Mouse (Mus musculus) lung, adult 2 months (tissue): ENCODE results near the gene Tpcn1.

ENCODE experiments used
- CTCF ChIP-seq: fragments of 200-500 bp; IDR thresholded peaks from 2 replicates; pipeline ENCODE4 v1.5.1; 2011; ENCODE audit warnings: mild to moderate bottlenecking, low read length, control low read depth; ENCODE audit not compliant: insufficient read depth
- POLR2A ChIP-seq: fragments of 200-500 bp; IDR thresholded peaks from 2 replicates; pipeline ENCODE4 v1.6.1; 2011; ENCODE audit warnings: low read depth, mild to moderate bottlenecking, control low read depth, low read length, borderline replicate concordance; ENCODE audit errors: extremely low read depth

- no peak for TF ChIP-seq CTCF
- TF ChIP-seq POLR2A, result no peak
Measured at GRCm38 (mm10) chr5:120621078-120621765, 32.7 kb upstream of the Tpcn1 start.
